Mouse (Mus musculus) frontal cortex, postnatal 10 days (tissue): ENCODE measurements at regions not wholly inside any gene's neighbourhood (a gene's known extent, or its start where the extent isn't known, plus 50 kb on each side); places are given as distances from the start of the nearest gene placed in this dataset.

Source experiments
- DNase-seq, 2 experiments: peaks; one replicate each; pipeline ENCODE4 v3.0.0; 2022; ENCODE audit warnings: low spot score in 2 of 2, mixed read lengths in 1 of 2

DNA sequence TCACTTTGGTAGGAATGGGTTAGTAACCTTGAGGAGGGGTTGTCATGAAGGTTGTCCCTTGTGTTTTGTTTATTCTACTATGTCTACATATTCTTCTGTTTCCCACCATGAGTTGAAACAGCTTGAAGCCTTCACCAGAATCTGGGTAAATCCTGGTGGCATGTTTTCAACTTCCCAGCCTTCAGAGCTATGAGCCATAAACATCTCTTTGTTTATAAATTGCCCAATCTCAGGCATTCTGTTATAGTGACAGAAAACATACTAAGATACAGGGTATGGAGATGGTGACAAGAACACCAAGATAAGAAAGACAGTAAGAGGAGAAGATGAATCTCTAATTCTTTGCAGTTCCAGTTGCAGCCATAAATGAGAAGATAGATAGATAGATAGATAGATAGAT, 396.5 kb downstream of the Tns1 start:
- DNase-seq: no peak

DNA sequence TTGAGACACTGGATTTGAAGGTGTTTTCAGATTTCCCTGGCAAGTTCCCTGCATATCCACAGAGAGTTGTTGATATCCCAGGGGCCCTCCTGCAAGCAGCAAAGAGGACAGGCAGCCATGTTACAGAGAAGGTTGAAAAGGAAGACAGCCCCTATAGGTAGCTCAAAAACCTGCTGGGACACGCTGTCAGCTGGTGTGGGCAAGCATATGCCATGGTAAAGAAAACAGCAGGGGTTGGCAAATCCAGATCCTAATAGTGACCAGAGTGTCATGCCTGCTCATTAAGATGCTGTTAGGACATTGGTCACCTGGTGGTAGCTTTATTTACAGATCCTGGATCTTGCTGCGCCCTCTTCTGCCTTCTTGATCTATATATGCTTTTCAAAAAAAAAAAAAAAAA, 397.6 kb downstream of the Tns1 start:
- DNase-seq: no peak

DNA sequence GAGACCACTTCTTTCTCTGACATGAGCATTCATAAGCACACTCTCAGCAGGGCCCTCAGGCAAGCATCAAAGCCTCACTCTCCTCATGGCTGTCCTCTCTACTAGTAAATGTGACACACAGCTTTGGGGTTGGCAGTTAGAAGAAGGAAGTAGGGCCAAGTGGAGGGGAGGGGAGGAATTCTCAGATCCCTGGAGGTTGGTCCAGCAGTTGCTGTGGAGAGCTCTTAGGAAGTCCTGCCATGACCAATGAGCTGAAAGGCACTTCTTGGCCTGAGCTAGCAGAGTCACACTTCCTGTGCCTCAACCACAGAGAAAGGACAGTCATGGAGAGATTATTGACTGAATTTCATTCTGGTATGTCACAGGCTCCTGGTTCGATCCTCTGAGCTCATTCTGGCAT, 398.8 kb downstream of the Tns1 start:
- DNase-seq: no peak

DNA sequence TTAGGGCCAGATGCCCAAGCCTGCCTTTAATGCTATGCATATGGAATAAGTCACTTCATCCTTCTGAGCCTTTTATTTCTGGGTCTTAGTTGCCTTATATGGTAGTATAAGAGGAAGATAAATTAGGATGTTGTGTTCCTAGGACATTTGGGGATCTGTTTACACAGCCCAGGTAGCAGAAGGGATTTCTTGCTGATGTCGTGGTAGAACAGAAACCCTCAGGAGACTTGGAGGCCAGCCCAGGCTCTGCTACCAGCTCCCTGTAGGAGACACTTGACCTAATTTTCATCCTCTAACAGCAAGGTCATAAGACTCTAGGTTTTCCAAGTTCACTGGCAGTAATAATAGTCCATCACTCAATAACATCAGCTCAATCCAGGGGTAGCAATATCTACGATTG, 399.7 kb downstream of the Tns1 start:
- DNase-seq: no peak

DNA sequence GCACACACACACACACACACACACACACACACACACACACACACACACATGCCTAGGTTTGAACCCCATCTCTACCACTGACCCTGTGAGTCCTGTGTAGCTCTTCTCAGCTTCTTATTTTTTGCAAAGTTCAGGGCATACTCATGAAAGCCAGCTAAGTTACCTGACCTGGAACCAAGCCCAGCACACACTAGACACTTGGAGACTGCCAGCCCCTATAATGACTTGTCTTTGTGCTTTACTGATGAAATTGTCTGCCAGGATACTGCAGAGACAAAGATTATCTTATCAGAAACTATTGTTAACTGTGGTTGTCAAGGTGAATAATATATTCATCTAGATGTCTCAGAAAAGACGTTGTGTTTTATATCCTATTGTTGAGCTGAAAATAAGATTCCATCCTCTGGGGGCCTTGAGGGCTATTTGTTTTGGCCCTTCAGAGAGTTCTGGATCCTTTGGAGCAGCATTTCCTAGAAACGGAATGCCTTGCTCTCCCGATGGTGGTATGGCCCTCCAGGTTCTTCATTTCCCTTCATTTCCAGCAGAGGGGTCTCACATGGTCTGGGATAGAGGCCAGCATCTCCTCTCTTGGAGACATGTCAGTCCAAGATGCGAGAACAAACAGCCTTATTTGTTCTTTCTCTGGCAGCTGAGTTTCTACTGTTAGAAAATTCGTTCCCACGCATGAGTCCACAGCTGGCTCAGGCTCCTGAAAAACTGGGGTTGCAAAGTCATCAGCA, 402.6 kb downstream of the Tns1 start:
- no peak for DNase-seq

DNA sequence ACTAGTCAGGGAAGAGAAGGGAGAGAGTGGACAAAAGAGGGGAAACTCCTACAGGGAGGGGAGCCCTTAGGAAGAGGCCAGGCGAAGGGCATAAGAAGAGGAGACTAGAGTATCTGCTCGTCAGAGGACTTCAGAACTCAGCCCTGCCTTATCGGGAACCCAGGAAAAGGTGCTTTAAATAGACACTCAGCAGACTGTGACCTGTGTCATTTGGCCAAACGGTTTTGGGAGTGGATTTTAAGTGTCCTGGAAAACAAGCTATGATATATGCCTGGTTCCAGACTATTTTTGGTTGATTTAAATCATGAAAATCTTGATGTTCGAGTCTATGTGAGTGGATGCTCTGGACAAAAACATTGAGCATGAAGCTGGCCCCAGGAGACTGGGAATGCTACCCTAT, 405.8 kb downstream of the Tns1 start:
- no peak for DNase-seq

DNA sequence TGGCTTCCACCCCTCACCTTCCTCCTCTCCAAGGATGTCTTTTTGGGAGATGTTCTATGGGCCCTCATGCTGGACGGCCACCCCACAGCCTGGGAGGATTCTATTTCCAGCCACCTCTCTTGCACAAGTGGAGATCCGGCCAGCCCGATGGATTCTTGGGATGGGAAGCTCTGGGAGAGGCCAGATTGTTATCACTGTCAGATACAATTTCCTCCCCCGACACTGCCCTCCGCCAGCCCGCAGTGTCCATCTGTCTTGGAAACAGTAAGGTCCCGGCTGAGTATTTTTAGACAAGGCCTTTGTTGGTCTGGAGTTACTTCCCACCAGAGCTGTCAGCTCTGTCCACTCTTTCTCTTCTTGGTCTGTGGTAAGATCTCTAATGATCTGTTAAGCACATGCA, 406.8 kb downstream of the Tns1 start:
- no peak for DNase-seq

DNA sequence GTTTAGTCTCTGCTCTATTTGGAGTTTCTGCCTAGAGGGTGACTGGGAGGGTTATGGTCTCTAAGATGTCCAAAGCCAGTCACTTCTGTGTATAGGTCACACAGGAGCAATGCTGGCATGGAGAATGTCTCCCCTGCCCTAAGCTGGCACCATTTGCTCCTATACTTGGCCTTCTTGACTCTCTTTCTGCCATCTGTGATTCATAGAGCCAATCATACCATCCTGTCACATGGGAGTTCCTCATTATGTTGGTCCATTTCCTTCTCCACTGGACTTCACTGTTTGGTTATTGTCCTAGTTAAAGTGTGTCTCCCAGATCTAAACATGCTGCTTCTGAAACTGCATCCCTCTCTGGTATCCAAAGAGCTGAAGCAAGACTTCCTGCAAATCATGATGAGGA, 407.3 kb downstream of the Tns1 start:
- DNase-seq: no peak

DNA sequence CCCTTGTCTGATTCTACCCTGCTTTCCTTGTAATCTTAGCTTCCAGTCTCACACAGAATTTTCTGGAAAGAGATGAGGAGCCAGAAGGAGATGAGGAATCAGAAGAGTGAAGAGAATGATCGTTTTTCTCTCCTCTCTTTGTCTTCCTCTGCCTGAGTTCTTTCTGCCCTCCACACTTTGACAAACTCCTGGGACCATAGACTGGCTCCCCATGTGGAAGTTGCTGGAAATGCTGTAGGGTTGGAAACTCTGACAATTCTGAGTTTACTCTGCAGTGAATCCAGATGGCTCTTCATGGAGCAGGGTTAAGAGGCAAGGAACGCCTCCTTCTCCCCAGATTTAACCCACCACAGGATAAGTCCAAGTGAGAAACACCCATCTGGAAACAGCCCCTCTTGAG, 408.7 kb downstream of the Tns1 start:
- no peak for DNase-seq

GRCm38 (mm10) chr1:73702428-73702842, 421.8 kb downstream of the Tns1 start:
- no peak for DNase-seq

GRCm38 (mm10) chr1:73693537-73693936, 430.7 kb downstream of the Tns1 start:
- no peak for DNase-seq

DNA sequence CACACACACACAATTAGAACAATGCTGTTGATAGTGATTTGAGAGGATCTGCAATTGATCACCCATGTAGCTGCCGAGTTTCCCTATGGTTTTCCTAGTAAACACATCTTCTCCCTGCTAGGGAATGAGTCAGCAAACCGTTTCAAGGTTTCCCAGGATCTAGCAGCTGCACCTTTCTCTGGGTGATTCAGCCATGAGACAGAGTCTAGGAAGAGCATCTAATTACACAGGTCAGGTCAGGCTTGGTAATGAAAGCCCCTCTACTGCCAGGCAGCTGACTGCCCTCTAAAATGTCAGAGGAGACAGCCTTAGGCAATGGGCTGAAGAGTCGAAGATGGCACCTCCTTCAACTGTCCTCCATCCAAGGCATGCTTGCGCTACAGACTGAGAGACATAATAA, 438.5 kb downstream of the Tns1 start:
- no peak for DNase-seq

DNA sequence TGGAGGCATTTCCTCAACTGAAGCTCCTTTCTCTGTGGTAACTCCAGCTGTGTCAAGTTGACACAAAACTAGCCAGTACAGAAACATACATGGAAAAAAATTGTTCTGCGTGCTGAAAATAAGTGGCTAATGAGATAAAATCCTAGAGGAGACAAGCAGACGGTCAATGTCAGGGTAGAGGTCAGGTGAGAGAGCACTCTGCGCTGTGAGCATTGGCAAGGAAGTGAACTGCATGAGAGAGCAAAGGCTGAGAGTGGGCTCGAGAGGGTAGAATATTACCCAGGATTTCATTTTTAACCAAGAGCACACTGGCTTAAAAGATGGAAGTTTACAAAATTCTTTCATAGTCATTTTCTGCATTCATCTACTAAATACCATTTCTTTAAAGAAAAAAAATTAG, 439.2 kb downstream of the Tns1 start:
- no peak for DNase-seq

GRCm38 (mm10) chr1:73684166-73684565, 440.1 kb downstream of the Tns1 start:
- no peak for DNase-seq

DNA sequence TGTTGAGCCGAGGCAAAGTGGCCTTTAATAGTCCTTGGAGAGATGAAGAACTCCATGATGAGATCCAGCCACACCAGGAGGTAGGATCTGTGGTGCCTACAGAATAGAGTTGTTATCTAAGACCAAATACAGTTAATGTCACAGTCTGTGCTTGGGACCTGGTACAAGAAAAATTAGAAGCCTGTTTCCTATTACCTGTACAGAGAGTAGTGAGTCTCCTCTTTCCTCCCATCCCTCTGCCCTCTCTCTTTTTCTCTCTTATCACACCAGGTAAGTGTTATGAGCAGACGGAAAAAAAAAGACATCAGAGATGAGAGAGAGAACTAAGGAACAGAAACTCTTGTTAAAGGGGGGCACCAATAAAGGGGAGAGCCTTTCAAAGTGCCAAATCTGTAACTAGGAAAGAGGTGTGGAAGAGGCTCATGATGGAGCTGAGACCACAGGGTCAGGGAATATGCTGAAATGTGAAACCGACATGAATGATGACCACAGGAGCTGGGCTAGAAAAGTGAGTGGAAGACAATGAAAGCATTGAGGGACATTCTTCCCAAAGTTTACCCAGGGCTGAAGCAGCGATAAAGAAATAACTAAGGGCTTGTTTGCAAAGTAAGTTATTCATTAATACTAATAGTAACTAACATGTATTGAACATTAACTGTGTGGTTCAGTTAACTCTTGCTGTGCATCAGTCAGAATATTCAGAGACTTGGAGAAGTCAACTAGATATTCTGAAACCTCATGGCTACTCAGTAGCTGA, 440.9 kb downstream of the Tns1 start:
- DNase-seq: no peak

DNA sequence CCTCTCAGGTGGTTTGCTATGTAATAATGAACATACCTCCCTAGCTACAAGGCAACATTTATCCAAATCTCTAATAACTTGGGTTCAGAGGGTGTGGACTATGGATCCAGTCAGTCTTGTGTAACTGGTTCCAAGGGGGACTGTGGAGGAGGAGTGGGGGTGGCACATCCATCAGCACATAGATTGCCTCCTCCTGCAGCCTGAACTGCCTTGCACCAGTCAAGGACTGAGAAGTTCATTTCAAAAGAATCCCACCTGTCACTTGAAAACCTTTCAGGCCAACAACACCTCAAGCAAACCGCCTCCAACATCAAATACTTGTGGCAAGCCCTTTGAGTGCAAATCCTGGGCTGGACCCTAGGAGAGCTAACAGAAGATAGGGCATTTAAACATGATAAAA, 442.6 kb downstream of the Tns1 start:
- no peak for DNase-seq

- DNase-seq: no peak
Measured at GRCm38 (mm10) chr1:73680829-73681228, 443.4 kb downstream of the Tns1 start.

DNA sequence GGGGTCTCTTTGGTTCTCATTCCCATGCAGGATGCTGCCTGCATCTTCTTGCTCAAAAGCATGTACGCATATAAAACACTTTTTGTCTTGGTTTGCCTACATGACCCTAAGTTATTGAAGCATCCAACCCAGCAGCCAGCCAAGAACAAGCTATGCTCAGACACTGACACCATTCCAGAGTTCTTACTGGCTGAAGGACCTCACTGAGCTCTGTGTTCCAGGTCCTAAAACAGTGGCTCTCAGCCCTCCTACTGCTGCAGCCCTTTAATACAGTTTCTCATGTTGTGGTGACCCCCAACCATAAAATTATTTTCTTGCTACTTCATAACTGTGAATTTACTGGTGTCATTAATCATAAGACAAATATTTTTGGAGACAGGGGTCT, 450.4 kb downstream of the Tns1 start:
- no peak for DNase-seq

DNA sequence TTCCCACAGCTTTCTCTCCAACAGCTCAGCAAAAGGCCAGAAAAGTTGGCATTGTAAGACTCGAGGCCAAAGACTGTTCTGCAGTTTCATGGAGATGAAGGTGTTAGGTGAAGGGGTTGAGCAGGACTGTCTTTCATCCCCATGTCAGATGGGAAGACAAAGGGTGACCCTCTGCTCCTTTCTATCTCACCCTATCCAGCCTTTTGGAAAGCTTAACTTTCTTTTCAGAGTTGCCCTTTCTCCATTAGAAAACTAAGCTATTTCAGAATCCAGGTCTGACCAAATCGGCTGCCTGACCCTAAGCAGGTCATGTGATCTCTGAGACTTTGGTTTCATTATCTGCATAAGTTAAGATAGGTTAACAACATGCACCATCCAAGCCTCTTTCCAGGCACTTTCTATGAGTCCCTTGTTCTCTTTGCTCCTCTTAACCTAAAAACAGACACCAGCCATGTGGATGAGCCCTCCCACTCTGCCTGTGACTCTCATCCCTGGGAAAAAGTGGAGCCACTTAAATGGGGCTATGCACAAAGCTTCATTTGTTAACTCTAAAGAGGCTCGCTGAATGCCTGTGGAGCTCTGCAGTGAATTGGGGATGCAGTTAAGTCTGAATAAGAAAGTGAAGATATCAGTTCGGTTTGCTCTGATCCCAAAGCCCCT, 450.9 kb downstream of the Tns1 start:
- no peak for DNase-seq

DNA sequence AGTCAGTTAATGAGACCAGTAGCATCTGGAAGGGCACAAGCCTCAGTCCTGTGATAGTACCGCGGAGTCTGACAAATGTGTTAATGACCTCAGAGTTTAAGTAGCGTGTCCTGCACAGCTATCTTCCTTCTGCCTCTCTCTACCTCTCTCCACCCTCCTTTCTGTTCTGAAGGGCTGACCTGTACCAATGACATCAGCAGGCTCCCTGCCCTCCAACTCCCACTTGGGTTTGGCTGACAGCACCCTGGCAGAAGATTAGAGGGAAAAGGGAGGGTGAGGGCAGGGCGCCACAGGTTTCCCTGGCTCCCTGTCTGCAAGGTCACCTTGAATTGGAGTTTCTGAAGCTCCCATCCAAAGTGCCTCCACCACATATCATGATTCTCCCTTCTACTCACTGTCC, 452.0 kb downstream of the Tns1 start:
- no peak for DNase-seq

GRCm38 (mm10) chr1:73668691-73669090, 455.6 kb downstream of the Tns1 start:
- DNase-seq: no peak

- DNase-seq: no peak
Measured at GRCm38 (mm10) chr1:73663546-73663945, 460.7 kb downstream of the Tns1 start.

GRCm38 (mm10) chr1:73645011-73645410, 479.2 kb downstream of the Tns1 start:
- DNase-seq: no peak
